Mouse (Mus musculus) heart, embryonic 12.5 days (tissue): Measurements from ENCODE around the gene Tomm40l. TPM values are rescaled to one million over a fixed set of nuclear protein-coding genes. Genes with fewer than 3 reads are reported as not detected.

Experiments
- ATAC-seq: fragments of 200-750 bp; cut with Nextera tagmentation; 2 replicates; pipeline ENCODE4 v1.8.0; 2017; ENCODE audit warnings: moderate TSS enrichment, moderate library complexity; ENCODE audit not compliant: insufficient number of reproducible peaks, low FRiP score
- H3K27ac ChIP-seq: fragments of 300-500 bp; sonication (generic); 2 replicates; pipeline ENCODE4 v1.5.1; 2016; ENCODE audit warnings: mild to moderate bottlenecking, moderate library complexity; ENCODE audit not compliant: poor library complexity, severe bottlenecking
- H3K27me3 ChIP-seq: fragments of 300-500 bp; sonication (generic); replicated peaks from 2 replicates; pipeline ENCODE4 v1.6.1; 2016; ENCODE audit warnings: mild to moderate bottlenecking, moderate library complexity
- H3K36me3 ChIP-seq: fragments of 300-500 bp; sonication (generic); 2 replicates; pipeline ENCODE4 v1.6.1; 2016; ENCODE audit warnings: mild to moderate bottlenecking, moderate library complexity
- H3K4me1 ChIP-seq: fragments of 300-500 bp; sonication (generic); replicated peaks from 2 replicates; pipeline ENCODE4 v1.6.1; 2016; ENCODE audit warnings: mild to moderate bottlenecking
- H3K4me2 ChIP-seq: fragments of 300-500 bp; sonication (generic); 2 replicates; pipeline ENCODE4 v1.6.1; 2016; ENCODE audit warnings: mild to moderate bottlenecking, moderate library complexity
- H3K4me3 ChIP-seq: fragments of 300-500 bp; sonication (generic); 2 replicates; pipeline ENCODE4 v1.5.1; 2016; ENCODE audit warnings: mild to moderate bottlenecking
- H3K9ac ChIP-seq: fragments of 300-500 bp; sonication (generic); 2 replicates; pipeline ENCODE4 v1.6.1; 2016; ENCODE audit warnings: mild to moderate bottlenecking, moderate library complexity
- H3K9me3 ChIP-seq: fragments of 300-500 bp; sonication (generic); replicated peaks from 2 replicates; pipeline ENCODE4 v1.6.1; 2016; ENCODE audit warnings: mild to moderate bottlenecking, moderate library complexity
- WGBS: fragments of 180-500 bp; shearing (Covaris S2); methylation state at CpG from one replicate; pipeline ENCODE4 v1.1.7; 2016; 5-methylcytosine and 5-hydroxymethylcytosine counted together
- polyA plus RNA-seq: library from polyadenylated mRNA; unstranded; fragments of >200 nt; fragmentation: Nextera tagmentation; extraction: Ambion mirVana; gene quantifications from 2 replicates; pipeline ENCODE4 v1.2.1, GENCODE M21; 2016

The Tomm40l gene
- polyA plus RNA-seq, 1 experiment from 2014 or later: 43.3 TPM

DNA sequence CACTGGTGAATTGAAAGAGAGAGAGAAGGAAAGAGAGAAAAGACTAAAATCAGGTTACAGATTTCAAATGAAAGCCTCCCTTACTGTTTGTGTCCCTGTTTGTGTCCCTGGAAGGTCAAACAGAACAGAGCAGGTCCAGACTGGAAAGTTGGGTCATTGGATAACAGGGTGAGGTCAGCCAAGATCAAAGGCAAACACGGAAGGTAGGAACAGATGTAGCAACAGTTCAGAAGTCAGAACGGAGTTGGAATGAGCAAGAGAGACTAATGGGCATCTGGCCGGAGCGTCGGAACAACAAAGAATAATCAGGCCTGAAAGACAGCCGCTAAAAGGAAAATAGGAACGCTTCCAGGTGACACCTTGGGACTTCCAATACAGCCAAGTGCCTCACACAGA lies 18.1 kb downstream of the Tomm40l start:
- H3K27me3 ChIP-seq: no peaks in the 10 kb centered on the region
- ATAC-seq: no peak
- no peak overlapping the region for H3K27ac ChIP-seq
- 0 out of 2 replicates have a peak, but pooled peaks cover under 1% of the 10 kb centered on the region for H3K4me1 ChIP-seq
- no peak overlapping the region for H3K4me2 ChIP-seq
- no peaks in the 10 kb centered on the region for H3K36me3 ChIP-seq
- no peak overlapping the region for H3K4me3 ChIP-seq
- no peak overlapping the region for H3K9ac ChIP-seq
- 66% methylated on average over 7 of the region's 7 CpGs for WGBS
- H3K9me3 ChIP-seq: no peaks in the 10 kb centered on the region

DNA sequence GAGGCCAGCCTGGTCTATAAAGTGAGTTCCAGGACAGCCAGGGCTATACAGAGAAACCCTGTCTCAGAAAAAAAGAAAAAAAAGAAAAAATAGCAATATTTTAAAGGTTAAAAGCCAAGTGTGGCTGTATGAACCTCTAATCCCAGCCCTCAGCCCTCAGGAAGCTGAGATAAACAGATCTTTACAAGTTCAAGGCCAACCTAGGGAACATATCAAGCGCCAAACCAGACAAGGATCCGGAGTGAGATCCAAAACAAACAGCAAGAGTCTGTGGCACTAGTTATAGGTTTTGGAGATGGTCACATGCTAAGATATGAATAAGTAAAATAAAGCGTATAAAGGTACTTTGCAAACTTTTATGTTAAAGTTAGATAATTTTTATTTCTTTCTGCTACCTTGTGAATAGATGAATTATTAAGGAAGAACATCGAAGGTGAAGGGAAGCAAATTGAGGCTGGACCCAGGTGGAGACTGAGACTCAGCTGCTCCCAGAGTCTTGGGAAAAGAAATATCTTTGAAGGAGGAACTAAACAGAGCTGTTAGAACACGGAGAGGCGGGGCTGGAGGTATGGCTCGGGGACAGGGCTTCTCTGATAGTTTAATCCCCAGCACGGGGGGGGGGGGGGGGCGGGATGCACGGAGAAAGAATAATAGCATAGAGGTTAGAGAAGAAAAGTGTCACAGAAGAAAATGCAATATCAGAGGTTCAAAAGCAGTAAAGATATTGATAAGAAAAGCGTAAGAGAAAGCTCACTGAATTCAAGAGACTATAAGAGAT lies 18.7 kb downstream of the Tomm40l start:
- H3K4me3 ChIP-seq: no peak overlapping the region
- H3K4me1 ChIP-seq: no peaks in the 10 kb centered on the region
- no peaks in the 10 kb centered on the region; the same call in 1 of the 2 replicates for H3K27me3 ChIP-seq
- H3K9me3 ChIP-seq: no peaks in the 10 kb centered on the region
- WGBS: 50% methylated on average over 11 of the region's 11 CpGs
- ATAC-seq: no peak
- H3K27ac ChIP-seq: no peak overlapping the region
- no peak overlapping the region for H3K4me2 ChIP-seq
- no peaks in the 10 kb centered on the region for H3K36me3 ChIP-seq
- no peak overlapping the region for H3K9ac ChIP-seq

DNA sequence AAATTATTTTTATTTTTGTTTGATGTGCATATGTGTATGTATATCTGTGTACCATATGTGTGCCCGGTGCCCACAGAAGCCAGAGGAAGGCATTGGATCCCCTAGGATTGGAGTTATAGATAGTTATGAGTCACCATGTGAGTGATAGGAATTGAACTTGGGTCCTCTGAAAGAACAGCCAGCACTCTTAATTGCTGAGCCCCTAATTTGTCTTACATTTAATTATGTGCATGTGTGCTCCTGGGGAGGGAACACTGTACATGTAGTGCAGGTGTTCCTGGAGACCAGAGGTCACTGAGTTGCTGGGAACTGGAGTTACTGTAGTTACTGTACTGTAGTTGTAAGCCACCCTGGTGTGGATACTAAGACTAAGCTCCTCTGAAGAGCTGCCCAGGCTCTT lies 21.5 kb downstream of the Tomm40l start:
- no peak for ATAC-seq
- no peak overlapping the region for H3K9ac ChIP-seq
- H3K27me3 ChIP-seq: peaks cover 6% of the 10 kb centered on the region
- no peak overlapping the region for H3K4me2 ChIP-seq
- no peak overlapping the region for H3K27ac ChIP-seq
- no peaks in the 10 kb centered on the region for H3K36me3 ChIP-seq
- H3K4me1 ChIP-seq: 0 out of 2 replicates have a peak, but pooled peaks cover 1% of the 10 kb centered on the region
- H3K9me3 ChIP-seq: no peaks in the 10 kb centered on the region
- WGBS: 93% methylated on average over 1 of the region's 1 CpGs
- H3K4me3 ChIP-seq: no peak overlapping the region

DNA sequence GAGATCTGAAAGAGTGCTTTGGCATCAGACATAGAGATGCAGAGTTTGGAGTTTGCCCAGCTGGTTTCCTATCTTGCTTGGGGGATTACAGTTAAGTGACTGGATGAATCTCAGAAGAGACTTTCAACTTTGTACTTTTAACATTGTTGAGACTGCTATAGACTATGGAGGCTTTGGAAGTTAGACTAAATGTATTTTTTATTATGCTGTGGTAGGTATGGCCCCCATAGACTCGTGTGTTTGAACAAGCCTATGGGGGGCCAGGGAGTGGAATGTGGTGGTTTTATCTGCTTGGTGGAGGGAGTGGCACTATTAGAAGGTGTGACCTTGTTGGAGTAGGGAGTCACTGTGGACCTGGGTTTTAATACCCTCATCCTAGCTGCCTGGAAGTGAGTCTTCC lies 22.8 kb downstream of the Tomm40l start:
- WGBS: 46% methylated on average over 1 of the region's 1 CpGs
- Histone ChIP-seq H3K36me3 (no peaks in the 10 kb centered on the region), H3K9ac (no peak overlapping the region), H3K4me2 (no peak overlapping the region), H3K27ac (no peak overlapping the region), H3K4me1 (peaks cover 13% of the 10 kb centered on the region; the same call in 1 of the 2 replicates), H3K27me3 (peaks cover 15% of the 10 kb centered on the region), H3K9me3 (no peaks in the 10 kb centered on the region), H3K4me3 (no peak overlapping the region)
- no peak for ATAC-seq

DNA sequence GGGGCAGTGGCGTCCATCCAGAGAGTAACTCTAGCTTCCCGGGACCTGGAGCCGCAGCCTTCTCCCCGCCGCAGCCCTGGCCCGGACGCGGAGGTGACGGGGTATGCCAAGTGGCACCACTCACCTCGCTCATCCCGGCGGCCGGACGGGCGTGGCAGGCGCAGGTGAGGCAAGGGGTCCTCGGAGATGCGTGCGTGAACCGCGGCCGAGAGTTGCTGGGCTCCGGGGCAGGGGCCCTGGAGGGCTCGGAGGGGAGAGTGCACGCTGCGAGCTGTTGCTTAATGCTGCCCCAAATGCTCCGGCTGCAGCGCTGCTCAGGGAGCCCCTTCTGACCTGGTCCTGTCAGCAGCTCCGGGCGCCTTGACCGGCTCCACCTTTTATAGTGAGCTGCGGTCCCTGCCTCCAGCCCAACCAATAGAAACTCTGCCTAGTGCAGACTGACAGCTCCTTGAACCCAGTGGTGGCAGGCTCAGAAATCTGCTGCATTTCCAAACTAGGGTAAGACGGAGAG lies 26.4 kb downstream of the Tomm40l start, which contains the start of gene Pcp4l1:
Gene Pcp4l1, minus strand, starts transcription at position 382 of the 511 bp plus-strand sequence.
- no peaks in the 10 kb centered on the region for H3K36me3 ChIP-seq
- under 1% methylated on average over 33 of the region's 33 CpGs for WGBS
- H3K4me2 ChIP-seq: peak within 1 kb of the TSS; percentile 98
- peaks cover 36% of the 10 kb centered on the region for H3K4me1 ChIP-seq
- peak; percentile 86 for ATAC-seq
- H3K27ac ChIP-seq: peak within 1 kb of the TSS; percentile 60; the same call in 1 of the 2 replicates
- H3K9me3 ChIP-seq: no peaks in the 10 kb centered on the region
- peaks cover 24% of the 10 kb centered on the region for H3K27me3 ChIP-seq
- peak within 1 kb of the TSS; percentile 86 for H3K9ac ChIP-seq
- H3K4me3 ChIP-seq: peak within 1 kb of the TSS; percentile 74

- H3K4me2 ChIP-seq: peak overlapping the region; percentile 98
- no peak; the same call in 1 of the 2 replicates for ATAC-seq
- H3K27ac ChIP-seq: peak overlapping the region; percentile 60; the same call in 1 of the 2 replicates
- no peaks in the 10 kb centered on the region for H3K36me3 ChIP-seq
- peak overlapping the region; percentile 86 for H3K9ac ChIP-seq
- H3K4me1 ChIP-seq: peaks cover 38% of the 10 kb centered on the region
- 7% methylated on average over 20 of the region's 20 CpGs for WGBS
- peaks cover 24% of the 10 kb centered on the region for H3K27me3 ChIP-seq
- peak overlapping the region; percentile 74 for H3K4me3 ChIP-seq
- no peaks in the 10 kb centered on the region for H3K9me3 ChIP-seq
Measured at GRCm38 (mm10) chr1:171195046-171195822, 27.1 kb downstream of the Tomm40l start.

DNA sequence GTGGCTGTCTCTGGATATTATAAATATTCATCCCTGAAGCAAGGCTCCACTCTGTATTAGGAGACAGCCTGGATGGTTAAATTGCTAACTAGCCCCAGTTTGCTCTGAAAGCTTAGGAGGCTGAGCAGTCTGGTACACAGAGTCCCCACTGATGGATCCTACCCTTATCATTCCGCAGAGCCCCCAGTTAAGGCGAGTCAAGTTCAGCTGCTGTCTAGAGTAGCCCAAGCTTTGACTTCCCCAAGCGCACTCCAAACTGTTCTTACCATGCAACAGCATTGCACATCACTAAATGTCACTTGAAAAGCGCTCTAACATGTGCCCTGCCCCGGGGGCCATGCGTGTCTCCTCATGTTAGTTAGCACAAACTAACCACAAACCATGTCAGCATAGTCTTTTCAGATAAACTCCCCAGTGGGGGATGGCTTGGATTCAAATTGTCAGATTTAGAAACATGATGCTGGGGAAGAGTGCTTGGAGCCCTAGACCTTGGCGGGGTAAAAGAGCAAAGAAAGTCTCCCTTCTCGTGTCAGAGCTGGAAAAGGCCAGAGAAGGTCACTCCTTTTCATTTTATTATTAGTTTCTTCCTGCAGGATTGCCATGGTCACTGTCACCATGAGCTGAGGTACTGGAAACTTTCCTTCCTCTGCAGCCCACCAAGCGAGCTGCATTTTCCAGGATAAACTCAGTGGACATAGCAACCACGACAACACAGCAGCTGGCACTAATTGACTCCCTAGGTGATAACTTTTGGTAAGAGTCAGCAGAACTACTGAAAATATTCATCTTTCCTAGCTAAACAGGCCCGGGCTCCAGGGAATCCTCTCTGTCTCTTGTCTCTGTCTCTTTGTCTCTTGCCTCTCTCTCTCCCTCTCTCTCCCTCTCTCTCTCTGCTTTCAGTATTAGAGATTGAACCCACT lies 28.1 kb downstream of the Tomm40l start:
- ATAC-seq: no peak
- peak overlapping the region; percentile 26; the same call in 1 of the 2 replicates for H3K9ac ChIP-seq
- H3K4me3 ChIP-seq: no peak overlapping the region
- peak overlapping the region; percentile 98 for H3K4me2 ChIP-seq
- H3K4me1 ChIP-seq: peaks cover 47% of the 10 kb centered on the region
- H3K36me3 ChIP-seq: no peaks in the 10 kb centered on the region
- 31% methylated on average over 11 of the region's 11 CpGs for WGBS
- no peaks in the 10 kb centered on the region for H3K9me3 ChIP-seq
- no peak overlapping the region for H3K27ac ChIP-seq
- H3K27me3 ChIP-seq: peaks cover 24% of the 10 kb centered on the region

GRCm38 (mm10) chr1:171193093-171193840 lies 29.0 kb downstream of the Tomm40l start:
- H3K27ac ChIP-seq: no peak overlapping the region
- H3K36me3 ChIP-seq: no peaks in the 10 kb centered on the region
- H3K27me3 ChIP-seq: peaks cover 24% of the 10 kb centered on the region; the same call in 1 of the 2 replicates
- peaks cover 56% of the 10 kb centered on the region for H3K4me1 ChIP-seq
- peak overlapping the region; percentile 26 for H3K9ac ChIP-seq
- H3K4me2 ChIP-seq: peak overlapping the region; percentile 98
- H3K4me3 ChIP-seq: peak overlapping the region; percentile 26
- no peak for ATAC-seq
- H3K9me3 ChIP-seq: no peaks in the 10 kb centered on the region
- 7% methylated on average over 18 of the region's 18 CpGs for WGBS

GRCm38 (mm10) chr1:171192283-171192682 lies 30.0 kb downstream of the Tomm40l start:
- no peak overlapping the region for H3K4me2 ChIP-seq
- WGBS: 36% methylated on average over 10 of the region's 10 CpGs

GRCm38 (mm10) chr1:171190832-171191231 lies 31.5 kb downstream of the Tomm40l start:
- WGBS: 92% methylated on average over 9 of the region's 9 CpGs
- H3K4me1 ChIP-seq: peaks cover 67% of the 10 kb centered on the region

More at GRCm38 (mm10) chr1:171192283-171192682, 30.0 kb downstream of the Tomm40l start:
- Histone ChIP-seq H3K4me3 (no peak overlapping the region), H3K36me3 (no peaks in the 10 kb centered on the region), H3K27ac (no peak overlapping the region), H3K27me3 (peaks cover 21% of the 10 kb centered on the region; the same call in 1 of the 2 replicates), H3K9ac (no peak overlapping the region), H3K4me1 (peaks cover 59% of the 10 kb centered on the region), H3K9me3 (no peaks in the 10 kb centered on the region)
- ATAC-seq: no peak

More at GRCm38 (mm10) chr1:171190832-171191231, 31.5 kb downstream of the Tomm40l start:
- H3K9ac ChIP-seq: no peak overlapping the region
- H3K4me2 ChIP-seq: no peak overlapping the region
- no peak overlapping the region for H3K27ac ChIP-seq
- H3K4me3 ChIP-seq: no peak overlapping the region
- peaks cover 19% of the 10 kb centered on the region; the same call in 1 of the 2 replicates for H3K27me3 ChIP-seq
- H3K36me3 ChIP-seq: no peaks in the 10 kb centered on the region
- ATAC-seq: no peak
- no peaks in the 10 kb centered on the region for H3K9me3 ChIP-seq
